Mouse (Mus musculus) mouse trophoblast stem cell (cell line): Measurements from ENCODE around the gene Cyp2a22.
"Not testable (repeated sequence)": the region's sequence is repeated elsewhere in the genome, so short reads cannot be mapped to it uniquely, and the experiment has no call there.

ENCODE experiments used
- in situ Hi-C, 2 experiments: fragments of 300-500 bp; cut with MseI, MboI; formaldehyde crosslinking; loops; 2 replicates in 1 of 2; 3 replicates in 1 of 2; pipeline ENCODE4 v1.15.1; 2025

The Cyp2a22 gene

DNA sequence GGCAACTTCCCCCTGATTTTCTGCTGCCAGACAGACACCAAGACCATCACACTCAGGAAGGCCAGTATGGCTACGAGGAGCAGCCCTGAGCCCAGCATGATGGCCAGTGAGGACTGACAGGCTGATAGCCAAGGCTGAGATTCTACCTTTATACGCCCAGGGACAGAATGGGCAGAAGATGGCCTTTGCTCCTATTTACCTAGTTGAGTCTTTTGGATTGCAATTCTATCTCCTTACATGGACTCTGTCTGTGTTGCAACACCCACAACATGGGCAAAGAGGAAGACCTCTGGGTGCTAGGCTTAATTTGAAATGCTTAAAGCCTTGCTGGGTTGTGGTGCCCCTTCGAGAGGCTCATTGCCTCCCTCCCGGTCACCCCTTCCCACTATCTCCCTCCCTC, at the start of gene Cyp2a22:
Gene Cyp2a22 (minus strand): TSS at position 123 of the 400 bp plus-strand sequence.
- in situ Hi-C loops: no loop called here

- in situ Hi-C loops: not testable (repeated sequence)
These were observed 44.0 kb upstream of the Cyp2a22 start for GRCm38 (mm10) chr7:26983151-26983550.

DNA sequence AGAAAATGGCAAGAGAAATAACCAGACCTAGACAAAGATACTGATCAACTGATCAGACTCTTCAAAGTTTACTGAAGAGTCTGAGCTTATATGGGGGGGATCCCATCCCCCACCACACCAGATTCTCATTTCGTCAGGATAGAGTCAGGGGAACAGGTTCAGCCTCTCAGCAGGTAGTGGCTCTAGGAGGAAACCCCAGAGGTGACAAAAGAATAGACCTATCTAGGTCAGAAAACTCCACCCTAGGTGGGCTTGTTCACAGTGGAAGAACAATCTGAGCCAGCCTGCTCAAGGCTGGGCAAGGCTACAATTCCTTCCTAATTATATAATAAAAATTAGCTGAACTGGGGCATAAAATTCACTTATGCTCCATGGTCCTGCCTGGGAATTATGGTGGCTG, 43.4 kb upstream of the Cyp2a22 start:
- in situ Hi-C loops: no loop called here

- in situ Hi-C loops: not testable (repeated sequence)
These were observed 42.8 kb upstream of the Cyp2a22 start for GRCm38 (mm10) chr7:26981937-26982336.

DNA sequence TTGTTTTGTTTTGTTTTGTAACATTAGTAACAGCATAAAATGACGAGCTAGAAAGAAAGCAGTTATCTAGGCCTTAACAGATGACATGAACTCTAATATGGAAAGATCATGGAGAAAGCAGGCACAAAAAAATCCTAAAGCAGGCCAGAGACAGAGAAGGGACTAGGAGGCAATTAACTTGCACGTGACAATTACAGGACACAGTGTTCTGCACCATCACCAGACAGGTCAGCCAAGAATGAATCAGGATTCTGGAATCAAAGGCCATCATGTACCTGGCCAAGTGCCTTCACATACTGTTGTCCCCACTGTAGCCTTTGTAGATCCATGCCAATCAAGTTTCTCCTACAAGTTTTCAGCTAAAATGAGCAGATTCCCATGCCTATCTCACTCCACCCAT, 42.3 kb upstream of the Cyp2a22 start:
- in situ Hi-C loops: not testable (repeated sequence)

DNA sequence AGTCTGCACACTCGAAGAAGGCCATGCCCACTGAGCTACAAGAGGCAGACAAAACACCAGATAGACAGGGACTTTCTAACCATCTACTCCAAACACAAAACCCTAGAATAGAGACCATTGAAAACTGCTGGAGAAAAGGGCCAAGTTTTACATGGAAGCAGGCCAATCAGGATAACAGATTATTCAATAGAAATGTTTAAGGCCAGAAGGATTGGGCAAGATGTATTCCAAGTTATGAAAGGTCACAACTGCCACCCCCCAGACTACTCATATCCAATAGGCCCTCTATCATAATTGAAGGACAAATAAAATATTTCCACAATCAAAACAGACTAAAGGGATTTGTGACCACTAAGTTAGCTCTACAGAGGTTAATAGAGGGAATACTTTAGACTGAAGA, 23.2 kb upstream of the Cyp2a22 start:
- in situ Hi-C loops: loop anchor here in 1 of 2 experiments (25.0 kb wide), 1 partner anchor 200 kb away; the partner anchor contains the start of gene Cyp2b19

GRCm38 (mm10) chr7:26953306-26953705, 14.1 kb upstream of the Cyp2a22 start:
- in situ Hi-C loops: loop anchor here in 1 of 2 experiments (25.0 kb wide), 1 partner anchor 191 kb away; the partner anchor contains the start of gene Cyp2b19

GRCm38 (mm10) chr7:26952671-26953070, 13.5 kb upstream of the Cyp2a22 start:
- in situ Hi-C loops: loop anchor here in 1 of 2 experiments (25.0 kb wide), 1 partner anchor 190 kb away; the partner anchor contains the start of gene Cyp2b19

GRCm38 (mm10) chr7:26941320-26941925, 2.2 kb upstream of the Cyp2a22 start:
- in situ Hi-C loops: loop anchor here in 1 of 2 experiments (10.0 kb wide), 1 partner anchor 167 kb away; no protein-coding TSS in a partner anchor

DNA sequence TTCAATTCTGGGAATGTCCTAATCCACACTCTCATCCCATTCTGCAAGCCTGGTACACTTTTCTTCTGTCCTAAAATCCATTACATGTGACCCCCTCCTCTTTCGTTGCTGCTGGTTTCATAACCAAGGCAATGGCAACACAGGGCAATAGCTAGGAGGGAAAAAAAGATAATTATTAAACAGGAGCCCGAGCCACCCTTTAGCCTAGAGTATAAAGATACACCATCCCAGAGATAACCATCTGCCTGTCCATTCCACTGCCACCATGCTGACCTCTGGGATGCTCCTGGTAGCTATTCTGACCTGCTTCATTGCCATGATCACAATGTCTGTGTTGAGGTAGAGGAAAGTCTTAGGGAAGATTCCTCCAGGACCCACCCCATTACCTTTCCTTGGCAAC, 22.1 kb downstream of the Cyp2a22 start:
- in situ Hi-C loops: not testable (repeated sequence)
